Mouse (Mus musculus) cerebellum, adult 11 months (tissue): ENCODE measurements around the gene Aspdh.

Experiments used
- DNase-seq: peaks from one replicate; pipeline ENCODE4 v3.0.0; 2022

The Aspdh gene

GRCm38 (mm10) chr7:44446070-44446855 lies 18.9 kb upstream of the Aspdh start:
- peak; percentile 60 for DNase-seq

- DNase-seq, result no peak
Observed at GRCm38 (mm10) chr7:44453256-44453655, 11.9 kb upstream of the Aspdh start.

- DNase-seq, result no peak
Observed at GRCm38 (mm10) chr7:44456302-44456701, 8.9 kb upstream of the Aspdh start.

- DNase-seq, result no peak
Observed at GRCm38 (mm10) chr7:44460067-44460466, 5.1 kb upstream of the Aspdh start.

GRCm38 (mm10) chr7:44460767-44461502 lies 4.3 kb upstream of the Aspdh start:
- peak; percentile 22 for DNase-seq

GRCm38 (mm10) chr7:44461503-44462217 lies 3.5 kb upstream of the Aspdh start:
- peak; percentile 41 for DNase-seq

- peak; percentile 66 for DNase-seq
Observed at GRCm38 (mm10) chr7:44462218-44463055, 2.8 kb upstream of the Aspdh start.

- DNase-seq, result peak; percentile 24
Observed at GRCm38 (mm10) chr7:44463056-44463425, 2.1 kb upstream of the Aspdh start.

- DNase-seq, result peak; percentile 44
Observed at GRCm38 (mm10) chr7:44463556-44464225, 1.5 kb upstream of the Aspdh start.

GRCm38 (mm10) chr7:44464511-44464910 lies 680 bp upstream of the Aspdh start:
- DNase-seq, result peak; percentile 94

GRCm38 (mm10) chr7:44466006-44466887 lies 1.1 kb downstream of the Aspdh start:
- DNase-seq, result peak; percentile 46

- peak; percentile 59 for DNase-seq
Observed at GRCm38 (mm10) chr7:44466888-44467311, 1.7 kb downstream of the Aspdh start.

- DNase-seq, result peak; percentile 92
Observed at GRCm38 (mm10) chr7:44467811-44468411, 2.7 kb downstream of the Aspdh start, which contains the start of gene Josd2. Josd2 (plus strand) TSS chr7:44467980.

GRCm38 (mm10) chr7:44468644-44469285 lies 3.6 kb downstream of the Aspdh start:
- DNase-seq, result peak; percentile 47

- DNase-seq, result peak; percentile 25
Observed at GRCm38 (mm10) chr7:44469677-44470675, 4.8 kb downstream of the Aspdh start.

GRCm38 (mm10) chr7:44470696-44471612 lies 5.8 kb downstream of the Aspdh start:
- peak; percentile 30 for DNase-seq

- DNase-seq, result peak; percentile 36
Observed at GRCm38 (mm10) chr7:44471880-44472557, 6.8 kb downstream of the Aspdh start.
